Mouse (Mus musculus): Measurements from ENCODE around the gene Ifna5. TPM values are rescaled to one million over a fixed set of nuclear protein-coding genes. Genes with fewer than 3 reads are reported as not detected.

The Ifna5 gene
- total RNA-seq, 2 experiments from 2014 or later = not detected

DNA sequence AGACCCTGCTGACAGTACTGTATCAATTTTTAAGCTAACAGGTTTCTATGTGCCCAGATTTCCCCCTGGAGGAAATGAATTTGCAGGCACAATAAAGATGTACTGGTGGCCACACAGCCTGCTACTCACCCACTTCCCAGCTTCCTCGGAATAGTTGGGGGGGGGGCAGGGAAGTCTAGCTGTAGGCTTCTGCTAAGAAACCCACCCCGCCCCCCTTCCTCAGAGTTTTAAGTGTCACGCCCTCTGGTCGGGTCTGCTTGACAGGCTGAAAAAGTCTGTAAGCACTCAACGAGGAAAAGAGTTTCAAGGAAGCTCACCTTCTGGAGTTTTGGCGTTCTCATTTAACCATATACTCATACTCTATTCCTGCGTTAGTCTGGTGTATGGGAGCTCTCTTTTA is 28.0 kb downstream of the Ifna5 start:
- DNase-seq (ENCODE audit: low spot score) = no peak

DNA sequence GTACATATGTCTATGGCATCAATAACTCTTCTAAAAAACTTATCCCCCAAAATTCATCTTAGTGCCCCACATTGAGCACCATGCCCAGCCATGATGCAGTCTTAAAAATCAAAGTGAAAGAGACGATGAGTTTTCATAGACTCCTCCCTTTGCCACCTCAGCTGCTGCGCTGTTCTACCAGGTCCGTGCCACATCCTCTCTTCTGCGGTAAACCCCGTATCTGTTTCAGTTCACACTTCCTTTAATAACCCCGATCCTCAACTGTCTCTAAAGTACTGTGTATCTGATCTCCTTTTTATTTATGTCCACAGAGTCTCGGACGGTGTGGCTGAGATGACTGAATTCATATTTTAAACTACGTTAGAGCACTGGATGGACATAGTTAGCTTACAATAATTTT is 29.3 kb downstream of the Ifna5 start:
- no peak for DNase-seq (ENCODE audit: low spot score)

DNA sequence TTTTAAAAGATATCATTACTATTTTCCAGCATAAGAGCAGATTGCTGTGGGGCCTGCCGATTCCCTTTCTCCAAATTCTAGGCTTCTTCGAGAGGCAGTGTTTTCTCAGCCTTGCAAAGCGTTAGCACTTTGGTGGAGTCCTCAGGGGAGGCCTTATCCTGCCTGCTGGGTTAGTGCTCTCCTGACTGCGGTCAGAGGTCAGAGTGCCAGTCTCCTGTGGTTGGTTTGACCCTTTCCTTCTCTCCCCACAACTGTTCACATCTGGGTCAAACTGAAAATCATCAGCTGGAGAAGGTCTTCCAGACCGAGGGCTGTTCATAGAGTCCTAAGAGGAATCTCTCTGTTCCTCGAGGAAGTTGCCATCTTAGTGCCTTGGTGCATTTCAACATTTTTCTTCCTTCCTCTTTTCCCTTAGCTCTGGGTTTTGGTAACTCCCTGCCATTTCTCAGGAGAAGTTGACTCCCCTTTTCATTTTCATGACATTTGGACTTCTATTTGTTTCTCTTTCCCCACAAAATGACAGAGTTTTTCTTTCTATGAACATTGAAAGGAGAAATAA is 29.8 kb downstream of the Ifna5 start:
- DNase-seq (ENCODE audit: low spot score) = no peak

DNA sequence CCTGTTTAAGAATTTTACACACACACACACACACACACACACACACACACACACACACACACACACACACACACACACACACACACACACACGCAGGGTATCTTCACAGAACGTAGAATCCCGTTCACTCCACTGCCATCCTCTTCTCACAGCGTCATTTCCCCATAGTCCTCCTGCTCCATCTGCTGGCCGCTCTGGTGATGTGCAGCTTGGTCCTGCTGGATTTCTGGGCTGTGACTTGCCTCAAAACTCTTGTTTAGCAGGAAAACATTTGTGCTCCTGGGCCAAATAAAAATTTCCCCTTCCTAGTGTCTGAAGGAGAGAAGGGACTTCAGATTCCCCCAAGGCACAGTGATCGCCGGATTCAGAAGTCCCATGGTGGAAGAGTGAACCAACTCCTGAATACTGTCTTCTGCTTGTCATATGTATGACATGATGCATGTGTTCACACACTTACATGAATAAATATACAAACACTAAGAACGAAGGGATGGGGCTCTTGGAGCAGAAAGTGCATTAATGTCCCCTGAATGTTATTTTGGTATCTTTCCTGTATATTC is 32.1 kb downstream of the Ifna5 start:
- DNase-seq (ENCODE audit: low spot score) = peak; percentile 71

DNA sequence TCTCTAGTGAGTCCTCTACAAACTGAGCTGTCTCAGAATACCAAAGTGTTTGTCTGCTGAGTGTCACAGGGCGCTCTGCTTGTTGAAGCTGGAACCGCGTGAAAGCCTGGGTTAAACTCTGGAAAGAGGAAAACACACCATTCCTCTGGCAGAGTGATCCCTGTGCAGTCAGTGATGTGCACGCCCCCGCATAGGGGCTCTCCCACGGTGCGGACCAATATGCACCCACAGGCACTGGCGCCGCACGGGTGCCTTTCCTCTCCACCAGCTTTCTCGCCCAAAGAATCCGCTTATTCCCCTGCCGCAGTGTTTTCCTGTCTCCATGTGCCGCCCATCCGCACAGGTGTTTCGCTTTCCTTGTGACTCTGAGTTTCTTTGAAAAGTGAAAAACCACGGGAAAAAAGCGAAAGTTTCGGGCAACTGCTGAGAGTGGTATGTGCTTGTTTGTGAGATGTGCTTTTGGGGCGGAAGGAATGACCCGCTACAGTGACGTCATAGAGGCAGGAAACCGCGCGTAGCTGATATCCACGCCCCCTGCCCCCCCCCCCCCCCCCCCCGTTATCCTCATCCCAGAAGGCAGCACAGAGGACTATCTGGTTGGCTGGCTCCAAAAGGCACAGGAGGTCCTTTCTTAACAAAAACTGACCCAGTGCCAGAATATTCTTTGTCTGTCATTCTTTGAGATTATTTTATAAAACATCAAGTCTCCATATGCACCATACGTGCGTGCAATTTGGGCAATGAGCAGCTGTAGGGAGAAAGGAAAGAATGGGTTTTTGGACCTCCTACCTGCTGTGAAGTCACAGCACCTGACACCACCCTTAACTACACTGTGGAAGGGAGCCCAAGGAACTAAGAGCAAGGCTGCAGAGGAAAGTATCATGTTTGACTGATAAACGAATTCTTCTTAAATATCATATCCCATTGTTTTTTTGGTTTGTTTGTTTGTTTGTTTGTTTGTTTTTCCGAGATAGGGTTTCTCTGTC is 32.9 kb downstream of the Ifna5 start:
- DNase-seq (ENCODE audit: low spot score) = no peak

DNA sequence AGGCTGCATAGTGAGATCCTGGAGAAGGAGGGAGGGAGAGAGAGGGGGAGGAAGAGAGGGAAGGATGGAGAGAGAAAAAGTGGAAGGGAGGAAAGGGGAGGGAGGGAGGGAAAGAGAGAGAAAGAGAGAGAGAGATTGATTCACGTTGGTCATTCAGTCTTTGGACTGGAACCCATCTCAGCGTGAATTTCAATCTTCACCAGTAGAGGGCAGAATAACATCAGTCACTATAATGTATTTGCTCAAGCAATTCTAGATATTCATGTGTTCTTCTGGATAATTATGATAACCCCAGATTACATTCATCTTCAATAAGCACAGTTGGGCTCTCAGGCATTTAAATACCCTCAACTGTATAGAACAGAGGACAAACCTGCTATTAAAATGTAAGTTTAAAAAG is 37.4 kb downstream of the Ifna5 start:
- peak; percentile 40 for DNase-seq (ENCODE audit: low spot score)

DNA sequence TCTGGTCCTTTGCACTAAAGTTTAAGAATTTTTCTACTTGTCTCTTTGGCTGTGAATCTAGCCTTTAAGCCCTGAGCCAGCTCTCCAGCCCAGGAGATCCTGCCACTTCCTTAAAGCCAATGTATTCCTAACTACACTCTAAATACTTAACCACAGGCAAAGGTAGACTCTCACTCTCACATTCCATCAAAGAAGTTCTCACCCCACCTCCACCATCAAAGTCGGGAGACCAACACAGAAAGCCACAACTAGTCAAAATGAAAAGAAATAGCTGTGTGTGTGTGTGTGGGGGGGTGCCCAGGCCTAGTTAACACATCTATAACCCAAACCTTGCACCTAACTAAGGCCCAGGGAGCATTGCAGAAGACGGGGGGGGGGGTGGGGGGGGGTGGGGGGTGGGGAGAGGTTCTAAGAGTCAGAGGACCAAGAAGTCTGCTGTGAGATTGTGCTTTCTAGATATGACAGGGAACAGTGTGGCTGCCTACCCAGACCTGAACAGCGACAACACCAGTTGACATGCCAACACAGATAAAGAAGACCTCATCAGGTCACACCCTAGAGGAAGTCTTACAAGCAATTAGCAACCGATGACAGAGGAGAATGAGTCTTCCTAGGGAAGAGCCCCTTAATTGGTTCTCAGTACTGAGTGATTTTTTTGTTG is 40.2 kb downstream of the Ifna5 start:
- DNase-seq (ENCODE audit: low spot score) = no peak

DNA sequence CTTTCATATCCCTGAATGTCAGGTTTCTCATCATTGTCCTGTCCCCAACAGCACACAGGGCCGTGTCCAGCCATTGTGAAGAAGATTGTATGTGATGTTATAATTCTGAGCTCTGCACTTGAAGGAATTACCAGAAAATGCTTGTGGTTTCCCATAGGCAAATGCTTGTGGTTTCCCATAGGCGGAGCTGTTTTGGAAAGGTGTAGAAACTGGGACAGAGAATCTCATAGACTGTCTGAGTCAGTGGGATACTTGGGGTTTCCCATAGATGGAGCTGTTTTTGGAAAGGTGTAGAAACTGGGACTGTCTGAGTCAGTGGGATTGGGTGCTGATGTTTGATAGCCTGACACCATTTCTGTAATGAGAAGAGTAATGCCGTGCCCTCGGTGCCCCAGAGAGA is 41.2 kb downstream of the Ifna5 start:
- DNase-seq (ENCODE audit: low spot score) = no peak

DNA sequence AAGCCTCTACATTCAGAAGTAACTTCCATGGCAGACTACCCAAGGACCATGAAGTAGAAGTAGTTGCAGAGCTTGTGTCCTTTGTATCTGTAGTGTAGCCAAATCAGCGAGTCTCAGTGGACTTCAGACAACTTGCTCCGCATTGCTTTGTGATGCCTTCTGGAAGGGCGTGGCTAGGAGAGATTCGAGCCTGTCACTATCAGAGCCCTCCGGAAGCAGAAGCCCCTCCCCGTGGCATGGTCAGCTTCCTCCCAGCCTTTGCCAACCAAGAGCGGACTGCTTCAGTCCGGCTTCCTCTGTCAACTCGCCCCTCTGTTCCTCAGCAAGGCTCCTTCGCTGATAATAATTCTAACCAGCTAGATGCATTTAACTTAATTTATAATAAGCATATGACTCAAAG is 42.9 kb downstream of the Ifna5 start:
- no peak for DNase-seq (ENCODE audit: low spot score)

DNA sequence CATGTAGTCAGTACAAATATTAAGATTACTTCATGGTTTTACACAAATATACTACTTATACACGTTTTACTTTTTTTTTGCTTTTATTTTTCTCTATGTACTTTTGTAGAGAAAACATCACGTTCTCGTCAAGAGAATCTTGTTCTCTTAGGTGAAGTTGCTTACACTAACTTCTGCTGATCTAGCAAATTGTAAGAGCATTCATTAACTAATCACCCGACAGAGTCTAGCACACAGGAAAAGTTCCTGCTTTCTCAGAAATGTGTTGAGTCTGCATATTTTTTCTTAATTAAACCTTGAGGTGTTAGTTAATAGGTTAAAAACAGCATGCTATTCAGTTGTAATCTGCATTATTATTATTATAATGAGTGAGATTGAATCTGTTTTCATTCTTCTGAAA is 43.4 kb downstream of the Ifna5 start:
- DNase-seq (ENCODE audit: low spot score) = no peak

DNA sequence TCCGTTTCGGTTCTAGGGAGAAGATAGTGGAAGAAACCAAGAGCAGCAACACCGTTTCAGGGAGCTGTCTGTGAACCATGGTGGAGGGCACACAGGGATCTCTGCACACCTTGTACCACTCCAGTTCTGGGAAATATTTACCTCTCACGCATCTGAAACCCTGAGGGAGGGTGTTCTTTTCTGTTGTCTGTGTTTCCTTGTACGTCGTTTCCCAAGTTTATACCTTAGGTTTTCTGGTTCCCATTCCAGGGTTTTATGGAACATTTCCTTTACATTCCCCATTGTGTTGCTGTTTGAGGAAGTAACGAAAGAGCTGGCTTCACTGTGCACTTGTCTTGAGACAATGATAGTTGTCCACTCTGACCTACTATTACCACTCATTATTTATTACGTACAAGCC is 44.8 kb downstream of the Ifna5 start, which contains the start of gene Ifne:
Gene Ifne, minus strand, starts transcription at position 101 of the 400 bp plus-strand sequence.
- no peak for DNase-seq (ENCODE audit: low spot score)

Other genes starting within 250 kb of the Ifna5 start
- not detected for gene Ifna9, start 243.1 kb upstream of the Ifna5 start, total RNA-seq (2021)
- gene Ifna12, start 232.1 kb upstream of the Ifna5 start, total RNA-seq (2021) = not detected
- not detected for gene C87499, start 201.1 kb upstream of the Ifna5 start, total RNA-seq (2021)
- gene Ifna13, start 191.1 kb upstream of the Ifna5 start, total RNA-seq (2021) = not detected
- gene Ifna16, start 158.6 kb upstream of the Ifna5 start, total RNA-seq (2021) = not detected
- gene Ifna2, start 151.6 kb upstream of the Ifna5 start, total RNA-seq (2021) = not detected
- gene Ifnab, start 144.2 kb upstream of the Ifna5 start, total RNA-seq (2021) = not detected
- under 1 TPM in 1 of 2 experiments, not detected in 1; 0.21 TPM for gene Gm26566, start 113.7 kb upstream of the Ifna5 start, total RNA-seq (2021)
- gene Klhl9, start 113.1 kb upstream of the Ifna5 start, total RNA-seq (2021) = 10 to 100 TPM; 50.5 to 62.5 TPM
- gene Gm13271, start 80.7 kb upstream of the Ifna5 start, total RNA-seq (2021) = not detected
- gene Gm13283, start 75.4 kb upstream of the Ifna5 start, total RNA-seq (2021) = not detected
- gene Gm13290, start 61.7 kb upstream of the Ifna5 start, total RNA-seq (2021) = not detected
- gene Gm13289, start 58.6 kb upstream of the Ifna5 start, total RNA-seq (2021) = not detected
- not detected for gene Gm13272, start 55.7 kb upstream of the Ifna5 start, total RNA-seq (2021)
- gene Ifnz, start 53.4 kb upstream of the Ifna5 start, total RNA-seq (2021) = not detected
- not detected for gene Gm13276, start 49.8 kb upstream of the Ifna5 start, total RNA-seq (2021)
- not detected for gene Gm13277, start 46.9 kb upstream of the Ifna5 start, total RNA-seq (2021)
- not detected for gene Gm13278, start 44.0 kb upstream of the Ifna5 start, total RNA-seq (2021)
- gene Gm13275, start 41.0 kb upstream of the Ifna5 start, total RNA-seq (2021) = not detected
- not detected for gene Gm13279, start 38.1 kb upstream of the Ifna5 start, total RNA-seq (2021)
- gene Gm13285, start 35.9 kb upstream of the Ifna5 start, total RNA-seq (2021) = not detected
- not detected for gene Gm13287, start 32.3 kb upstream of the Ifna5 start, total RNA-seq (2021)
- not detected for gene Gm13288, start 30.0 kb upstream of the Ifna5 start, total RNA-seq (2021)
- gene Ifna7, start 19.3 kb upstream of the Ifna5 start, total RNA-seq (2021) = not detected
- gene Ifna11, start 15.6 kb upstream of the Ifna5 start, total RNA-seq (2021) = not detected
- not detected for gene Ifna6, start 8.1 kb upstream of the Ifna5 start, total RNA-seq (2021)
- gene Ifna4, start 6.3 kb downstream of the Ifna5 start, total RNA-seq (2021) = not detected
- gene Ifna1, start 14.6 kb downstream of the Ifna5 start, total RNA-seq (2021) = not detected
- gene Ifne, start 44.7 kb downstream of the Ifna5 start, total RNA-seq (2021) = not detected

Measured in gastrocnemius, adult 18-20 months (tissue).